Mouse (Mus musculus) induced T-regulatory cell, adult 2 months (primary cell): Measurements from ENCODE around the gene Sugp1.

ENCODE experiments used
- DNase-seq: peaks from one replicate; pipeline ENCODE4 v3.0.0-alpha.2; 2012; ENCODE audit warnings: low read depth

Sugp1 gene

DNA sequence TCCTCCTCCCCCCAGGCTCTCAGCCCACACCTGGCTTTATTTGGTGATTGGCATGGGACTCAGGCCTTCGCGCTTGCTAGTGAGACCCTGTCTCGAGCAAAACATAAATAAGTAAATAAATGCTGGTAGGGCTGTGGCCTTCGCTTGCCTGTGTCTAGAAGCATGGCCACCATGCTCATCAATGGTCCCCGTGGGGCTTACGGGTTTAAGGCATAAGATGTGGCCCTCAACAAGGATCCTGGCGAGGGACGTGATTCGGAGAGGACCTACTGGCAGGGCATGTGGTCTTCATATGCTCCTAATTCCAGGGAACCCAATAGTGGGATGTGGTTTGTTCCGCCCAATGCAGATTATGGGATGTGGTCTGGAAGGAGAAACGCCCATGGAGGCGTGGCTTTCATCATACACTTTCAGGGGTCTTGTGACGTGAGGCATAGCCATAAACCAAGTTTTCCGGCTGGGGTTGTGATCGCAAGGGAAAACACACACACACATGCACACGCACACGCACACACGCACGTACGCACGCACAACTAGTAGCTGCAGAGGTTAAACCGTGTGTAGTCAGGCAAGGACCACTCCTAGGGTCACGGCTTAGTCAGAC lies 68.7 kb downstream of the Sugp1 start:
- DNase-seq: no peak

DNA sequence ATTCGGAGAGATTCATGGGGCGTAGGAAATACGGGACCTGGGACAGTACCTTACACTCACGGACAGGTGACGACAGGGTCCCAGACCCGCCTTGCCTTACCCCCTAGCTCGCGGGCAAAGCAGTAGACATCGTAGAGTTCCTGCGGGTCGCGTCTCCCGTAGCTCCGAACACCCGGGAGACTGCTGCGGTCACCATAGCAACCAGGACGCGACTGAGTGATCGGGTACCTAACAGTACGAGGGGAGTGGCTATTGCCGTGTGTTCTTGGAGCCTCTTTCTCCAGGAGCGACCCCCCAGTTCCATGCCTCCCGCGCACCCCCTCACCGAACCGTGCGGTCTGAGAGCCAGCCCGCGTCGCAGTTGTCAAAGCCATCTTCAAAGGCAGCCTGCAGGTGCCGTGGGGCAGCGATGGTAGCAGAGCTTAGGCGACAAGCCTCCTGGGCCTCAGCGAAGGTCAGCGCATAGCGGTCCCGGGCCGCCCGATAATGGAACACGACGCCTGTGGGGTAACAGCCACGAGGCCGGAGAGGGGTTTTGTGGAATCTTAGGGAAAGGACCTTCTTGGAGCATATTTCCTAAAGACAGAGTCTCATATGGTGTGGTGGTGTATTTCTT lies 69.9 kb downstream of the Sugp1 start:
- DNase-seq: no peak

DNA sequence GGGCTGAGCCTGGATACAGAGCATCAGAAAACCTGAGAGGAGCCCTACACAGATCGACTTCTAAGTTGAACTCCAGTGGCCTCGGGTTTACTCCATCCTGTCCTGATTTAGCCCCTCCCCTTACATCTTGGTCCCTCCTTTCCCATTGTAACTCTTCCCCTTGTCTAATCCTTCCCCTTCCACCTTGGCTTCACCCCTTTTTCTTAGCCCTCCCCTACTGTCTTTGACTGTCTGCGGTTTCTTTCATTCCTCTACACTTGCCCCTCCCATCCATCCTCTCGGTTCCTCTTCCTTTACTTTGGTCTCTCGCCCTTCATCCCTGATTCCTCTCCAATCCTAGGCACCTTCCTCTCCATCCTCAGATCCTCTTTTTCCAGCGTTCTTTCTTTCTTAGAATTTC lies 71.9 kb downstream of the Sugp1 start:
- DNase-seq: no peak

DNA sequence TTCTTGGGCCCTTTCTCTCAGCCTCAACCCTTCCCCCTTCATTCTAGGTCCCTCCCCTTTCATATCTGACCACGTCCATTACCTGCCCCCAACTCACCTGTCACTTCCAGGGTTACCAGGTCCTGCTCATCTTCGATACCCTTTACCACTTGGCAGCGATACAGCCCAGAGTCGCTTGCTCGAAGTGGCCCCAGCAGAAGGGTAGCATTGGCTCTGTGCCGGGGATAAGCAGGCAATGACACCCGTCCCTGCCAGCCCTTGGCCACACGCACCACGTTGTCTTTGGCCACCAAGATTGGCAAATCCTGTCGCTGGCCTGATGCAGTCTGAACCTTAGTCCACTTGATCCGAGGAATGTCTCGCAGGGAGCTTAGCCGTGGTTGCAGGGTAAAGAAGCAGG lies 72.3 kb downstream of the Sugp1 start:
- no peak for DNase-seq

DNA sequence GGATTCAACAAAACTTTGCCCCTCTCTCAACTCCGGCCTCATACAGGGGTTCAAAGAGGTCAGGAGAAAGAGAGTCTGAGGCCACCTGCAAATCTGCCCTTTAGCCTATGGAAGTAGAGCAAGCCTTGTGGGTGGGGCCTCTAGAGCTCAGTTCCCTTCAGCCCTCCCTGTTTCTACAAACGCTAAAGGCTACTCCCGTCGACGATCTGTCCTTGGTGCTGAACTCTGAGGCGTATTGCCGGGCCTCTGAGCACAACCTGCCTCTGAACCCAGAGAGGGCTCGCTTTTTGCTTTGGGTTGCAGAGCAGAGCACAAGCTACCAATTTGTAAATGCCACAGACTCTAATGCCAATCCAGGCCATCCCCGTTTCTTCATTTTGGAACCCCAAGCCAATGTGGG lies 75.0 kb downstream of the Sugp1 start:
- DNase-seq: peak; percentile 51

DNA sequence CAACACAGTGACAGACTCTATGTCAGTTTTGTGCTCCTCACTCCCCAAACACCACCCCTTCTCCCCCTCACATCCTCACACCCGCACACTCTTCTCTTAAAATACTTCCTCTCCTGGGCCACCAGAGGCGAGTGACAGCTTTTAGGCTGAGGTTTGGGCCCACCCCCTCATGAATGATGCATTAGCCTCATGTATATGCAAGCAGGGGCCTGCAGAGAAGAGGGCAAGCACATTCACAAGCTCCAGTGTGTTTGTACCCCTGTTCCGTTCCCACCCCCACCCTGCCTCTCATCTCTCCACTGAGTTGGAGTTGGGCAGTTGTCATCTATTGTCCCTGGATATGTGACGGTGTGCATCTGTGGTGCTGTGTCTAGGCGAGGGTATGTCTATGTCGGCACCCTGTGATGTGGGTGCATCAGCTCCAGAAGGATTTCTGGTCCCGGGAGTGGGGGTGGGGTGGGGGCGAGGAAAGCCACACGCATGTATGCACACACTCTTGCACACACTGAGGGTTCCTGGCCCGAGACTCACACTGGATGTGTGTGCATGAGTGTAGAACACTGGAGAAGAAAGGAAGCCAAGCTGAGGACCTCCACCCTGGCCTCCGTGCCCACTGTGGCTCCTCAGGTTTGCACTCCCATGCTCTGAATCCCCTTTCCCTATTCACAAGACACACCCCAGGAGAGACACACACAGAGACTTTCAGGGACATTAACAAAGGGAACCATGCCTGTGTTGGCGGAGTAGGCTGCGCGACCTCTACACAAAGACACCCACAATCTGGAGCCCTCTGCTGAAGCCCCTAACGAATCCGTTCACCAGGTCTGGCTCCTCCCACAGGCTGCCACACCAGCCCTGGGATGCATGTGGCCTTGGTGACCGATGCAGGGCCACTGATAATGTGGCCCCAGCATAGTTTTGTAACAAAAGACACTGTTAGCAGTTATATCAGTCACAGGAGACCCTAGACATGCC lies 76.4 kb downstream of the Sugp1 start:
- no peak for DNase-seq

DNA sequence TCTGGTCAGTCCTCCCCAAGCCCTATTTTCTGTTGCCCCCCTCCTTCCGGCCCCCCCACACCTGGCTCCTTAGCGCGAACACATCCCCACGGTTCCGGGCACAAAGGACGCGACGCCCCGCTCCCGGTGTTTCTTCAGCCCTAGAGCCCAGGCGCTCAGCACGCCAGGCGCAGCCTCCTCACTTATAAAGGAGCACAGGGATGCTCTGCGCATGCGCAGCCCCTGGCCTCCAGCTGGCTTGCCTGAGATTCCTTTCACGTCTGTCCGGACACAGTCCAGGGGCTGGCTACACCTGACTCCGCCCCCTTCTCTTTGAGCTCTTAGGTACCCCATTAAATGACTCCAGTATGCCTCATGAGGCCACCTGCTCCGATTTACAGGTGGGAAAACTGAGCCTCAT lies 78.1 kb downstream of the Sugp1 start, which contains the start of gene Ncan:
TSS of gene Ncan (minus strand) at position 207 of the 400 bp plus-strand sequence.
- DNase-seq: peak; percentile 51
